Mouse (Mus musculus) Patski (cell line): ENCODE results near the gene Slc24a2. TPM values are rescaled to one million over a fixed set of nuclear protein-coding genes. Genes with fewer than 3 reads are reported as not detected.

ENCODE experiments used
- ATAC-seq: fragments of 100-300 bp; one replicate; pipeline ENCODE4 v1.8.0; 2021
- CTCF ChIA-PET: fragments of 350-600 bp; sonication (Branson Sonifier 250); formaldehyde crosslinking; loops from one replicate; lab custom pipeline; 2022; ENCODE audit warnings: inconsistent platforms; lab: Charles Lee
- POLR2A ChIA-PET: fragments of 350-600 bp; sonication (Branson Sonifier 250); formaldehyde crosslinking; loops from one replicate; lab custom pipeline; 2022; ENCODE audit warnings: antibody characterized with exemption, inconsistent platforms; lab: Charles Lee
- DNase-seq: peaks from one replicate; pipeline ENCODE4 v3.0.0-alpha.2; 2011; ENCODE audit warnings: low read depth, low spot score
- H3K27me3 ChIP-seq: fragments of 371-371 bp; one replicate; pipeline ENCODE4 v1.5.1; 2021
- CTCF ChIP-seq: fragments of 100-300 bp; IDR thresholded peaks from one replicate; pipeline ENCODE4 v1.5.1; 2021
- in situ Hi-C: fragments of 300-500 bp; cut with MboI; formaldehyde crosslinking; loops from 3 replicates; pipeline ENCODE4 v1.11.1; 2018; ENCODE audit warnings: low pct_unique_long_range_greater_than_20kb, mixed read lengths
- polyA plus RNA-seq: library from polyadenylated mRNA; unstranded; gene quantifications from one replicate; pipeline ENCODE4 v1.2.3, GENCODE M21; 2021

Gene Slc24a2
- polyA plus RNA-seq, 1 experiment from 2014 or later = not detected

GRCm38 (mm10) chr4:86953519-86953918 lies 276.8 kb downstream of the Slc24a2 start:
- in situ Hi-C loops = no loop called here
- ATAC-seq (no peak), DNase-seq (no peak)
- POLR2A ChIA-PET = no interaction called here
- CTCF ChIA-PET = no interaction called here
- TF ChIP-seq CTCF = no peak
- no peaks in the 10 kb centered on the region for H3K27me3 ChIP-seq

GRCm38 (mm10) chr4:86948794-86949193 lies 281.5 kb downstream of the Slc24a2 start:
- CTCF ChIA-PET = no interaction called here
- POLR2A ChIA-PET = no interaction called here

DNA sequence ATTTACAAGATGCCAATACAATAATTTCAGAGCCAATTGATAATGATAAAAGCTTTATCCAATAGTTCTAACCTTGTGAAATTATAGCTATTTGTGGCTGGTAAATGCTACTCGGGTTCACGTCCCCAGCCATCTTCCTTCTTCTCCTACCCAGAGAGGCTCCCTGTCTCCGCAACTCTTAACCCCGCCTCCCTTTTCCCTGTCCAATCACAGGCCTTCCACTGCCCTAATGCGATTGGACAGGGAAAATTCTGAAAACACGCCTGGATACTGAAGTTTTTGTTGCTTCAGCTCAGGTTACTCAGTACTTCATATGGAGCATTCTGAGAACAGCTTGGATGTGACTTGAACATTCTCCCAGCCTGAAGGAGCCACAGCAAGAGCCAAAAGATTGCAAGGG lies 287.0 kb downstream of the Slc24a2 start:
- in situ Hi-C loops = no loop called here
- H3K27me3 ChIP-seq = no peaks in the 10 kb centered on the region
- no peak for ATAC-seq
- CTCF ChIA-PET = no interaction called here
- DNase-seq = no peak
- POLR2A ChIA-PET = no interaction called here
- no peak for TF ChIP-seq CTCF

More at GRCm38 (mm10) chr4:86948794-86949193, 281.5 kb downstream of the Slc24a2 start:
- TF ChIP-seq CTCF = no peak
- DNase-seq (no peak), ATAC-seq (no peak)
- no peaks in the 10 kb centered on the region for H3K27me3 ChIP-seq
- in situ Hi-C loops = no loop called here

GRCm38 (mm10) chr4:86942656-86943055 lies 287.6 kb downstream of the Slc24a2 start:
- no peak for ATAC-seq
- in situ Hi-C loops = no loop called here
- CTCF ChIA-PET = no interaction called here

DNA sequence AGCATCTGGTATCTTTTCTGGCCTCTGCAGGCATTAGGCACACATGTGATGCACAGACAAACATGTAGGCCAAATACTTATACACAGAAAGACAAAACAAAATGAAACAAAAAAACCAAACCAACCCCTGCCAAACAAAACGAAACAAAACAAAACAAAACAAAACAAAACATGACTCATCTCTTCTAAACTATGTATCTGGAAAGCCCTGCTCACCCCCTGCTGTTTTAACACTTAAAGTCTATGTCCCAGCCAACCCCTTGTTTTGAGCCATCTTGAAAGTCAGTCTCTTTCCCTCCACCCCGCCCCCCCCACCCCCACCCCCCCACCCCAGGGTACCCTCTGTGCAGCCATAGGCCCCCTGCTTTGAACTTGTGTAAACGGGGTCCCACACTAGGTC lies 293.6 kb downstream of the Slc24a2 start:
- no peaks in the 10 kb centered on the region for H3K27me3 ChIP-seq
- ATAC-seq (no peak), DNase-seq (no peak)
- CTCF ChIA-PET = no interaction called here
- TF ChIP-seq CTCF = no peak
- POLR2A ChIA-PET = no interaction called here
- in situ Hi-C loops = no loop called here

More at GRCm38 (mm10) chr4:86942656-86943055, 287.6 kb downstream of the Slc24a2 start:
- no peaks in the 10 kb centered on the region for H3K27me3 ChIP-seq
- DNase-seq = no peak
- no peak for TF ChIP-seq CTCF
- POLR2A ChIA-PET = no interaction called here

- ATAC-seq (no peak), DNase-seq (no peak)
- ChIA-PET POLR2A (no interaction called here), CTCF (no interaction called here)
- no peaks in the 10 kb centered on the region for H3K27me3 ChIP-seq
- TF ChIP-seq CTCF = no peak
- in situ Hi-C loops = no loop called here
These were observed 294.1 kb downstream of the Slc24a2 start for GRCm38 (mm10) chr4:86936217-86936616.
